In genomic region chr5:106819630-106820029, GRCm38 (mm10) we compare ENCODE assay signal across 27 mouse cellular contexts.
"Had no signal": no experiment of that assay in that cellular context is flagged by ENCODE, and none has a peak within 500 bp of the region (broad histone marks: within the 10 kb centered on the region; RNA-seq: fewer than 3 reads in every experiment).

No protein-coding gene starts in this region.

- H3K27ac ChIP-seq: gastrocnemius, adult 2 months; heart, adult 2 months; heart, embryonic 13.5 days; heart, embryonic 15.5 days; hindbrain, embryonic 13.5 days; hindbrain, embryonic 15.5 days; hindbrain, postnatal 0 days; kidney, embryonic 15.5 days; kidney, postnatal 0 days; left cerebral cortex, adult 2 months; limb, embryonic 10.5 days; limb, embryonic 12.5 days had no signal

- H3K36me3 ChIP-seq: heart, embryonic 13.5 days; heart, embryonic 15.5 days; hindbrain, embryonic 13.5 days; hindbrain, embryonic 15.5 days; kidney, embryonic 15.5 days; limb, embryonic 10.5 days; limb, embryonic 12.5 days had no signal

- ATAC-seq: forebrain, embryonic 16.5 days; hindbrain, postnatal 0 days; intestine, embryonic 16.5 days had no signal

- H3K4me2 ChIP-seq: heart, embryonic 11.5 days; heart, embryonic 13.5 days; heart, embryonic 15.5 days; hindbrain, embryonic 13.5 days; hindbrain, embryonic 15.5 days; kidney, embryonic 15.5 days; limb, embryonic 12.5 days had no signal

- H3K9ac ChIP-seq: heart, embryonic 13.5 days; heart, embryonic 15.5 days; hindbrain, embryonic 13.5 days; hindbrain, embryonic 15.5 days; kidney, embryonic 15.5 days; limb, embryonic 12.5 days had no signal

- DNase-seq: gastrocnemius, adult 2 months; gastrocnemius, postnatal 10 days; gastrocnemius, postnatal 25 days; heart, adult 11 months; heart, adult 2 months; heart, postnatal 14 days; heart, postnatal 36 days; kidney, adult 11 months; kidney, adult 2 months; kidney, adult 9 months; kidney, postnatal 14 days; kidney, postnatal 36 days; layer of hippocampus, adult 9-11 months; layer of hippocampus, postnatal 36 days had no signal

- H3K4me1 ChIP-seq: heart, embryonic 13.5 days; heart, embryonic 15.5 days; kidney, embryonic 15.5 days; limb, embryonic 10.5 days; limb, embryonic 12.5 days had no signal

- H3K27me3 ChIP-seq: heart, embryonic 15.5 days had no signal

- H3K9me3 ChIP-seq: heart, embryonic 13.5 days; heart, embryonic 15.5 days; hindbrain, embryonic 13.5 days; hindbrain, embryonic 15.5 days; kidney, embryonic 15.5 days; limb, embryonic 10.5 days; limb, embryonic 12.5 days had no signal

- H3K4me3 ChIP-seq: gastrocnemius, adult 2 months; heart, adult 2 months; heart, embryonic 13.5 days; heart, embryonic 15.5 days; hindbrain, embryonic 13.5 days; hindbrain, embryonic 15.5 days; kidney, embryonic 15.5 days; left cerebral cortex, adult 2 months; limb, embryonic 10.5 days; limb, embryonic 12.5 days had no signal
